Mouse (Mus musculus) layer of hippocampus, adult 18-20 months (tissue): ENCODE results near the gene Lrp3. TPM values are rescaled to one million over a fixed set of nuclear protein-coding genes. Genes with fewer than 3 reads are reported as not detected.

ENCODE experiments used
- total RNA-seq, 2 experiments: library from RNA; stranded (reverse); gene quantifications; 2 replicates each; pipeline ENCODE4 v1.2.3; 2021

The Lrp3 gene
- total RNA-seq, 2 experiments from 2014 or later: 75.2 to 77.5 TPM

Other genes with a start within 250 kb of the Lrp3 start
- 10 to 100 TPM; 36.2 to 36.5 TPM for gene Cebpg, start 158.9 kb downstream of the Lrp3 start, total RNA-seq
- gene Cebpa, start 96.2 kb downstream of the Lrp3 start, total RNA-seq: 10 to 100 TPM; 21.4 to 22.4 TPM
- 10 to 100 TPM; 39.2 to 44.8 TPM for gene Slc7a10, start 29.1 kb downstream of the Lrp3 start, total RNA-seq
- 10 to 100 TPM; 26.5 to 30.1 TPM for gene Gpatch1, start 102.9 kb upstream of the Lrp3 start, total RNA-seq
- 1 to 10 TPM; 7.3 to 9.1 TPM for gene Rhpn2, start 118.7 kb upstream of the Lrp3 start, total RNA-seq
- 1 to 10 TPM; 6.2 to 6.3 TPM for gene Faap24, start 181.3 kb upstream of the Lrp3 start, total RNA-seq
- 10 to 100 TPM; 11.2 to 16.9 TPM for gene Cep89, start 181.5 kb upstream of the Lrp3 start, total RNA-seq
- not detected for gene Slc7a9, start 233.3 kb upstream of the Lrp3 start, total RNA-seq